Mouse (Mus musculus) heart, postnatal 36 days (tissue): ENCODE data around the gene Nars2. TPM values are rescaled to one million over a fixed set of nuclear protein-coding genes. Genes with fewer than 3 reads are reported as not detected.

Experiments used
- DNase-seq, 2 experiments: peaks; one replicate each; pipeline ENCODE4 v3.0.0; 2021 to 2022
- intact Hi-C: fragments of 180-260 bp; cut with DNase I; formaldehyde crosslinking; loops from one replicate; pipeline ENCODE4 v1.15.1; 2025
- total RNA-seq, 2 experiments: library from RNA; stranded (reverse); gene quantifications; 2 replicates each; pipeline ENCODE4 v1.2.3; 2021

Gene Nars2
- total RNA-seq, 2 experiments from 2014 or later, result 16.4 to 18.7 TPM

DNA sequence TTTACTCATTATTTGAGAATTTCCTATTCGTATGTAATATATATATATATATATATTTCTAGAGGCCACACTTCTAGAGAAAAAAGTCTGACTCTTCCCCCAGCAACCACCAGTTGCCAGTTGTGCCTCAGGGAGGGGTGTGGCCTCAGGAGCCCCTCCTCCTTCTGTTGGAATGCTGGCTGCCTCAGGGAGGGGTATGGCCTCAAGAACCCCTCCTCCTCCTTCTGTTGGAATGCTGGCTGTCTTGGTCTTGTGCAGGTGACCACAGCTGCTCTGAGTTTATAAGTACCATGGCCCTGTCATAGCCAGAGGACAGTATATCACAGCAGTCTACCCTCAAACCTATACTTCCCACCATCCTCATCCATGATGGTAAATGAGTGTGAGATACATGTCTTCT is 91.7 kb downstream of the Nars2 start:
- intact Hi-C loops, result no loop called here
- DNase-seq, result no peak

DNA sequence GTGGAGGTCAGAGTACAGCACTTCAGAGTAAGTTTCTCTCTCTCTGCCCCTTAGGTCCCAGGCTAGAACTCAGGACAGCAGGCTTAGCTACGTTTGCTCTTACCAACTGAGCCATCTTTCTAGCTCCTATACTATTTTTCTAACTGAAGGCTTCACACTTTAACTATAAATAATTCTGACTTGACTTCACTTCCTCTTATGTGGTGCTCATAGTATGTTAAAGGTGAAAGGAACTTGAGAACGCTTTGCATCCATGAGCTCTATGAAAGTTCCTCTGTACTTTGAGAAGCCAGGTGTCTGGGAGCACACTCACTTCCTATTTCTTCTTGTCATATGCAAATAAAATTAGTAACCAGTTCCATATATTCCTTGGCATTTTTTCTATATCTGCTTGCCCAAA is 109.7 kb downstream of the Nars2 start:
- DNase-seq, result no peak
- intact Hi-C loops, result no loop called here

DNA sequence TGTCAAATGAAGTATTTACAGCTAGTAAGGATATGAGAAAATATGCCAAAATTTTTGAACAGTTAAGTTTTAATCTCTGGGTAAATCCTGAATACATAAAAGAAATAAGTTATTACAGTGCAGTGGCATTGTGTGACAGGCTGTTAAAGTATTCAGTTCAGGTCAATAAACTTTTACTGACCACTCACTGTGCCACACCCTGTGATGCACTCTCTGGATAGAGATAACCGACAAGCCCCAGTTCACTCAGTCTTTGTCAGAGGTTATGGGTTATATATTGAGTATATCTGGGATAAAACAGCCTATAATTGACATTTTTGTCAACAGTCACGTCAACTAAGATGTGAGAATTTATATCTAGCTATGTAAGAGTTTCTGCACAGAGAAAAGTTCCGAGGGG is 120.2 kb downstream of the Nars2 start:
- no peak for DNase-seq
- intact Hi-C loops, result no loop called here

DNA sequence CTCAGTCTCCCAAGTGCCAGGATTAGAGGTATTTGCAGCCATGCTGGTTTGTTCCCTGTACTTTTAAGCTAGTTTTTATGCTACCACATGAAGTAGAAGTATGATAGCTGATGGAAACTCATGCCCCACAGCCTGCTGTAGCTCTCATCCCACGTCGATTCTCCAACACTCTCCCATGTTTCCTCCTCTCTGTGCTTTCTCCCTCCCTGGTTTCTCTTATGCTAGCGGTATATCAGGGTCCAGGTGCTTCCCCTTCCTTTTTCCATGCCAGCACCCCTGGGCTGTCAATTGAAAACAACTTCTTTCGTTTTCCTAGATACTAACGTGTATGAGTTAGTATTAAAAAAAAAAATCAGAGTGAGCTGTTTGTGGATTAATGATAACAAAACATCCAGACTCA is 120.8 kb downstream of the Nars2 start:
- no peak for DNase-seq
- intact Hi-C loops, result no loop called here

DNA sequence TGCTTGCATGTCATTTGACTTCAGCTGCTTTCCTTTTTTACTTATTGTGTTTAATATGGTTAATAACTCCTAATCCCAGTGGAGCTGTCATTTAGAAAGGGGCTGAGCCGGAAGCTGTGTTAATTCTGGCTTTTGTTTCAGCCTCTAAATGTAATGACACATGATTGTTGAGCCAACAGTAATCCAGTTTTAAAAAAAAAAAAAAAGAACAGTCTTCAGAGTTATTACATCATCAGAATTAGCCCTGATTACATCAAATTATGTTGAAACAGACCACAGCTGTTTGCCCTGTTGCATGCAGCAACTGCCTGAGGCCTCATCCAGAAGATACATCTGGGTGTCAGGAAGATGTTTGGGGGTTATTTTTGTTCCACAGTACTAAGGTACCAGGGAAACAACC is 123.7 kb downstream of the Nars2 start:
- intact Hi-C loops, result loop anchor here (5.0 kb wide), 2 partner anchors 98 to 407 kb away; partner anchors contain the start of gene Ints4
- no peak for DNase-seq

DNA sequence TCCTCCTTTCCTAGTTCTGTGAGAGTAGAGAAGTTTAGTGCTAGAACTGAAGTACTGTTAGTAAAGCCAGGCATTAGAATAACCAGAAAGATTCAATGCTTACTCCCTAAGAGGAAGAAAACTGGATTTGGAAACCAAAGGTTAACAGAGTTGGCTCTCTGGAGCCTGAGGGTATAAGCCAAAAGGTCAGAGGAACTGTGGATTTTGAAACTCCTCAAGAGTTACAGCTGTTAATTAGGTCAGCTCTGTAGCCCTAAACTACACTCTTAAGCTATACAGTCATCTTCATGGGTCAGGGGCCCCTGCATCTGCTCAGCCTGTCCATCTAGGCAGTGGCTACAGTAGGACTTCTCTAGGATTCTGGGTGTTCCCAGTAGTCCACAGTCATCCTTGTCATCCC is 125.7 kb downstream of the Nars2 start:
- intact Hi-C loops, result loop anchor here (5.0 kb wide), 2 partner anchors 100 to 405 kb away; partner anchors contain the start of gene Ints4
- DNase-seq, result no peak

DNA sequence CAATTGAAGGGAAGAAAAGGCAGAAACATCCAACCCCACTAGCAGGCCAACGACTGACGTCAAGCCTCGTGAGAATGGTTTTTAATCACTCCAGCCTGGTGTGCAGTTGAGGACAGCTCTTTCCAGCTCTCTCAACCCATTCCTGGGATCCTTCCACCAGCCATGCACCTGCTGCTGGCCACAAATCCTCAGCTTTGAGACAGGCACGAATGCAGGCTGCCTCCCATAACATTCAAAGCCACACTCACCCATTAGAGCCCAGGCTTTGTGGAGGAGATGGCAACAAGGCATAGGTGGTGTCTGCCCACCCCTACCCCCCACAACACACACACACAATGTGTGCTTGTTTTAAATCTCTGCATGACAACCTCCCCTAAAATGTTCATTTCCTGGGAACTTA is 127.4 kb downstream of the Nars2 start:
- intact Hi-C loops, result loop anchor here (1.0 to 5.0 kb wide), 3 partner anchors 101 to 404 kb away; partner anchors contain the start of gene Ints4
- no peak for DNase-seq

DNA sequence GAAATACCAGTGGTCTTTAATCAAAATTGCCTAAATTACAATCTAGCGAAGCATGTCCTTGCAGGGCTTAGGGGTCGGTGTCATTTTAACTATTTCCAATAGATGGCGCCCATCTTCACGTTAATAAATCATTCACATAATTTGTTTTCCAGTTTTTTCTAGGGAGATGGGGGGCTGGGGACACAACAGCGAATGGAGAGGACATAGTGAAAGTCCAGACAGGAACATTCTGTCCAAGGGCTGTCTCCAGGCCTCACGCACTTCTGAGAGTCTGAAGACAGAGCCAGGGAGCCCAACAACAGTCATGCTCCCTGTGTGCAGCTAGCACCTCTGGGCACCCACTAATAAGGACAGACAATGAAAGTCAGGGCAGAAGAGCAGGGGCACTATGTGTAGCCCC is 127.8 kb downstream of the Nars2 start:
- intact Hi-C loops, result loop anchor here (1.0 to 5.0 kb wide), 3 partner anchors 102 to 403 kb away; partner anchors contain the start of gene Ints4
- peak; percentile 53 to 65 for DNase-seq

DNA sequence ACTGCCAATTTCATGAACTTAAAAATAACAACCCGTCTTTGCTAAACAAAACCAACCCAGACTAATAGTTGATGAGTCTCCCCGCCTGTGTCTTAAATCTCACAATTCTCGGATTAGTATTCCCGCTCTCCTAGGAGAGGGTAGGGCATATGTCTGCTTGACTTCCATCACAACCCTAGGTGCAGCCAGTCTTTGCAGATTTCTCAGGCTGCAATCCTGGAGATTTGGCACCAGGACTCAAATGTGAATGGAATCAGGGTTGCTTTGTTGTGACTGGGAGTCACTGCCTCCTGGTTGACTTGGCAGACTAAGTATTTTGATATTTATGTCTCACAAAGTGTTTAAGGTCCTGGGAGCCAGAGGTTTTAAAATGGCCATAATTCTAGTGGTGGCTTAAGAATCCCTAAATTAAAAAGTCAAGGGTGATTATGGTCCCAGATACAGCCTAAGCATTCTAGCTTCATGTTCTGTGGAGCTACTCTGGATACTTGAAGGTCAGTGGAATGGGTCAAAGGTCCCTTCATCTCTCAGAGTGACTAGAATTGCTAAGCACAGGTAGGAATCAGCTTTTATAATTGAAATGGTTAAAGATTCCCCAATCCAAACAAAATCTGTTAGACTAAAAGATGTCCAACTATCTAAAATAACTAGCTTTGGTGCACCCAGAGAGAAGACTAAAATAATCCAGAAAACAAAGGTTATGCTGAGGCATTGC is 128.5 kb downstream of the Nars2 start:
- intact Hi-C loops, result loop anchor here (1.0 to 5.0 kb wide), 5 partner anchors 92 to 402 kb away; partner anchors contain the start of gene Ints4
- no peak for DNase-seq

DNA sequence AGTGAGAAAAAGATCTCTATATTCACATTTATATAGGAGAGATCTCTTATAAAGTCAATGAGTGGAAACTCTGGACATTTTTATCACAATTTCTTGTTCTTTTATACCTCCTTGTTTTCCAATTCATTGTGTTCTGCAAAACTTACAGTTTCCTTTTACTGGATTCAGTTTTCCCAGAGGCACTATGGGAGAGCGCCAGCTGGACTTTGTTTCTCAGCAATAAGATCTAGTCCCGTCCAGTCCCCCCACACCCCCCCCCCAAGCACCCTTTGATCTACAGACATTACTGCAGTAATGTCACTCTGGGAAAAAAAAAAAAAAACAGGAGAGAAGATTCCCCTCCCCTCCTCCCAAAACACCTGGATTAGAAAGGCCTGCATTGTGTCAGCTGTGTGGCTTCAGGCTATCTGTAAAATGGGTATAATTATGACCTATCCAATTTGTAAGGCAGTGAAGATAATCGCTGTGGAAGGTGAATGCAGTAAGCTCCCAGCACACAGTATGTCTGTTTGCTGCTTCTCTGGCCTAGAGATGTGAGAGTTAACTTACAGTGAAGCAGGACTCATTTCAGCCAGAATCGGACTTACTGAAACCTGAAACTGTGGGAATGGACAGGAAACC is 129.4 kb downstream of the Nars2 start:
- no peak for DNase-seq
- intact Hi-C loops, result loop anchor here (5.0 kb wide), 2 partner anchors 92 to 127 kb away; no protein-coding TSS in a partner anchor

DNA sequence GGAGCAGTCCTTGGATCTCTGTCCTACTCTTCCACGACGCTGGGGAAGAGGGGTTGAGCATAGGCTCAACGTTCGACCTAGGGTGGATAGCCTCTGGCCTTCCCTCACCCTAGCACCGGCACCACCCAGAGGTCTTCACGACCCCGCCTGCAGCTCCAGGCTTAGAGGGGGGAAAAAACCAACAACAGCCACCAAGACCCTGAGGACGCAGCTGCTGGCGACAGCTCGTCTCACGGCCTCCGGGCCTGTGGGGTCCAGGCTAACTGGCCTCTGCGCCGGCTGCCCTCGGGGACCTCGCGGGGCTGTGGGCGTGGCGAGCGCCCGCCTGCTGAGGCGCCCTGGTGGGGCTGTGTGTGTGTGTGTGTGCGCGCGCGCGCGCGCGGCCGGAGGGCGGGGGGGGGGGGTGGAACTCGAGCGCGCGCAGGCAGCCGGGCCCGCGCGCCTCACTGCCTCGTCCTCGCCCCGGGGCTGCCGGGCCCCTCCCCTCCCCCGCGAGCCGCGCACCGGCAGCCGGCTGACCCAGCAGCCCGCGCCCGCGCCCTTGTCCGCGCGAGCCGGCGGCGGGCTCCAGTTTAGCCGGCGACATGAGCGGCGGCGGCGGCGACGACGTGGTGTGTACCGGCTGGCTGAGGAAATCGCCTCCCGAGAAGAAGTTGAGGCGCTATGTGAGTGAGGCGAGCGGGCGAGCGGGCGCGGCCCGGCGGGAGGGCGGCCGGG is 130.1 kb downstream of the Nars2 start, which contains the start of gene Gab2:
Gene Gab2 (plus strand): TSS at position 345 of the 717 bp plus-strand sequence.
- peak; percentile 76 to 82 for DNase-seq
- intact Hi-C loops, result loop anchor here (5.0 kb wide), 2 partner anchors 91 to 126 kb away; no protein-coding TSS in a partner anchor

DNA sequence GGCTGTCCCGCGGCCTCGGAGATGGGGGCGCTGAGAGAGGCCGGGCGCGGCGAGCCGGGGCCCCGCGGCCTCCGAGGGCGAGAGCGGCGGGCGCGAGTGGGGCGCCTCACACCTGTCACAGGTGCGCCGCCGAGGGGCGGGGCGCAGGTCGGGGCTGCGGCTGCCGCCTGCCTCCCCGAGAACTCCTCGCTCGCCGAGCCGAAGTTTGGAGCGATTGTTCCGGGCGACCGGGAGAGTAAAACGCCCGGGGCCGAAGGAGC is 130.6 kb downstream of the Nars2 start:
- intact Hi-C loops, result loop anchor here (1.0 to 5.0 kb wide), 3 partner anchors 90 to 165 kb away; no protein-coding TSS in a partner anchor
- DNase-seq, result no peak

DNA sequence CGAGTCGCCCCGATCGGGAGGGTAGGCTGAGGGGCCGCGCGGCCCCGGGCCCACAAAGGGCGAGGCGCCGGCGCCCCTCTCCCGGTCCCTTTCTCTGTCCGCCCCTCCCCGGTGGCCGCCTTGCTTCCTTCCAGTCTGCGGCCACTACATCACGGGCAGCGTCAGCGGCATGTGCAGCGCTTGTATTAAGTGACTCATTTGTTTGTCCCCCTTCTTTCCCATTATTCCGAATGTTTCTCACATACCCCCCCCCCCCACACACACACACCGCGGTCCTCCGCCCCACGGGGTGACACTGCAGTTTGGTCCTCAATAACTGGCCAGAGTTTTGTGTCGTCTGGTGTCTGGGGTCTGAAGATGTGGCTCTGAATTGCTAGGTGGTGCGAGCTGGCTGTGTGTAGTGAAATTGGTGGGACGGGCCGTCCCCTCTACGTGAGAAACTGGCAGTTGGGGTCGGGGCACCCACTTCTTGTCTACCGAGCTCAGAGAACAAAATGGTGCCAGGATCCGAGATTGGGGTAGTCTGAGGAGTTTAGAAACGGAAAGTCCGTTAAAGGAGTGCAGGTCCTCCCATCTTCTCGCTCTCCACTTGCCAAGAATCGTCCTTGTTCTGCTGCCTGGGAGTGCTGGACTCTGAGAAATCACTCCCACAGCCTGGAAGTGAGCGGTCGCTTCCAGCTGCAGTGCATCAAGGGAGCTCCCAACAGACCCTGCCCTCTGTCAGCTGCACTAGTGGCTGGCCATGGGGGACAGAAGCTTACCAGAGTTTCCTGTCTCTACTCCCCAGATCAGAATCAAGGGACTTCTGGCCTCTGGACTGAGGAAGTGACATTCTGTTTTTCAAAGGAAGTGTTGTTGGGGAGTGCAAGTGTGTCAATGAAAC is 131.2 kb downstream of the Nars2 start:
- intact Hi-C loops, result loop anchor here (1.0 to 5.0 kb wide), 3 partner anchors 90 to 165 kb away; no protein-coding TSS in a partner anchor
- peak; percentile 73 to 80 for DNase-seq

DNA sequence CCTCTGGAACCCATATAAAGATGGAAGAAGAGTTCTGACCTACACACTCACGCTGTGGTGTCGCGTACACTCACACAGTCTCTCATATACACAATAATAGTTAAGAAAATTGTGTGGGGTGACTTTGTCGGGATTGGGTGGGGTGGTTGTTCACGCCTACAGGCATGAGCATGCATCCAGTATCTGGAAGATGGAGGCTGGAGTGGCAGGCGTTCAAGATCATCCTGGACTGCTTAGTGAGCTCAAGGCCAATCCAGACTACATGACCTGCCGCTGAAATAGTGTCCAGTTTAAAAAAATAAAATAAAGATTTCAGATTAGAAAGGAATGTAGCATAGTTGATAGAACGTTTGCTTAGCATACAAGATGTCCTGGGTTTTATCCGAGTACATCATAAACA is 132.3 kb downstream of the Nars2 start:
- intact Hi-C loops, result loop anchor here (5.0 kb wide), 2 partner anchors 89 to 124 kb away; no protein-coding TSS in a partner anchor
- DNase-seq, result no peak

DNA sequence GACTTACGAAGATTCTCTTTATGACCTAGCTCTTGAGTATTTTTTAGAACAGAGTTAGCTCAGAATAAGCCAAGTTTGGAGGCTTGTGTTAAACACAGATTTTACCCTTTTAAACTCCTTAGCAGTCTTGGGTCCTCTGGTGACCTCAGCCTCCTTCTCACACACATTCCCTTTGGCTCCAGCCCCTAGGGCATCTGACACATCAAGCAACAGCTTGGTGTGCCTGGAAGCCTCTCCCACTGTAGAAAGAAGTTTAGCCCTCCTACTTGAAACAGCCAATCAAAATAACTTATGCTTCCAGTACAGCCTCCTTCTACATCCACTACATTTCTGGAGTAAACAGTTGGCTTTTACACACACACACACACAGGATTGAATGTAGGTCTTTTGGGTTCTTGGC is 132.9 kb downstream of the Nars2 start:
- intact Hi-C loops, result loop anchor here (5.0 kb wide), 2 partner anchors 88 to 123 kb away; no protein-coding TSS in a partner anchor
- DNase-seq, result no peak

DNA sequence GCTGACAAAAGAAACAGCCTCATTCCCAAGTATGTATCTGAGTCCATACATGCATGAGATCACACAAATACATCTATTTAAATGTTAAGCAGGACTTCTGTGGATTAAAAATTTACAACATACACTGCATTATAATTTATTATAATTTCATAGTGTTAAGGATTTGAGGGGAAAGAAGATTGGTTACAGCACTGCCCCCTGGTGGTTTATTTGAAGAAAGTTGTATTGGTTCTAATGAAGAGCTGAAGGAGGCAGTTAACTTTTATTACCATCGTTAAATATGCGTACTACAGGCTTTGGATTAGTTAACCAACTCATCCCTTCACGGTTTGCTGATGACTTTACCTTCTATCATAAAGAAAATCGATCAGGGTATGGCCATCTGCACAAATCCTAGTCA is 134.0 kb downstream of the Nars2 start:
- DNase-seq, result no peak
- intact Hi-C loops, result no loop called here

DNA sequence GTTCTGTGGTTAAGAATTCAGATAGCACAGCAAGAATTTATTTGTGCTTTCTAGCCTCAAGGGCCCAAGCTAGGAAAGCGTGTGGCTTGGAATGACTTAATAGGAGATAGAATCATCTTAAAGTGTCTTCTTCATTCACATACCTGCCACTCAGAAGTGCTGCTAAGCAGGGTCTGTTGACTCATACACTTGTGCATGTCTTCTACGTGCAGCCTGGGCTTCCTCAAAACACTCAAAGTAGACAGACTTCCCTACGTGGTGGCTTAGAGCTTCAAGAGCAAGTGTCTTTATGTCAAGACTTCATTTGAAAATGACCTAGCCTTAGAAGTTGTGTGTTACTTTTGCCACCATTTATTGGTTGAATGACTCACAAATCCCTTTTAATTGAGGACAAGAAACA is 142.9 kb downstream of the Nars2 start:
- intact Hi-C loops, result no loop called here
- no peak for DNase-seq

DNA sequence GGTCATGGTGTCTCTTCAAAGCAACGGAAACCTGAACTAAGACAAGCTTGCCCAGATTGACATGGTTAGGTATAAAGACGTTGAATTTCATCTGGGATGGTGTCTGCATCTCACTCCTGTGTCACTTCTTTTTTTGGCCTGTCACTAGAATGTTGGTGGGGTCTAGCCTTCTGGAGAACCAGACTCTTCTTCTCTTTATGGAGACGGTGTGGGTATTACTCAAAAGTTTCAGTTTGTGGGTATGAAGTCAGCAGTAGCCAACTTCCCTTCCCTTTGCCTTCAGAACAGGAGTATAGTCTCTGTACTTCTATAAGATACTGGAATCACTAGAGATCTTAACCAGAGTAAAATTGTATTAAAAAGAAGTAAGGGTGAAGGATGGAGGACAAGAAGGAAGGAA is 156.8 kb downstream of the Nars2 start:
- DNase-seq, result no peak
- intact Hi-C loops, result no loop called here
